Mouse (Mus musculus): ENCODE results near the gene Ppp1r3d.

Gene Ppp1r3d

DNA sequence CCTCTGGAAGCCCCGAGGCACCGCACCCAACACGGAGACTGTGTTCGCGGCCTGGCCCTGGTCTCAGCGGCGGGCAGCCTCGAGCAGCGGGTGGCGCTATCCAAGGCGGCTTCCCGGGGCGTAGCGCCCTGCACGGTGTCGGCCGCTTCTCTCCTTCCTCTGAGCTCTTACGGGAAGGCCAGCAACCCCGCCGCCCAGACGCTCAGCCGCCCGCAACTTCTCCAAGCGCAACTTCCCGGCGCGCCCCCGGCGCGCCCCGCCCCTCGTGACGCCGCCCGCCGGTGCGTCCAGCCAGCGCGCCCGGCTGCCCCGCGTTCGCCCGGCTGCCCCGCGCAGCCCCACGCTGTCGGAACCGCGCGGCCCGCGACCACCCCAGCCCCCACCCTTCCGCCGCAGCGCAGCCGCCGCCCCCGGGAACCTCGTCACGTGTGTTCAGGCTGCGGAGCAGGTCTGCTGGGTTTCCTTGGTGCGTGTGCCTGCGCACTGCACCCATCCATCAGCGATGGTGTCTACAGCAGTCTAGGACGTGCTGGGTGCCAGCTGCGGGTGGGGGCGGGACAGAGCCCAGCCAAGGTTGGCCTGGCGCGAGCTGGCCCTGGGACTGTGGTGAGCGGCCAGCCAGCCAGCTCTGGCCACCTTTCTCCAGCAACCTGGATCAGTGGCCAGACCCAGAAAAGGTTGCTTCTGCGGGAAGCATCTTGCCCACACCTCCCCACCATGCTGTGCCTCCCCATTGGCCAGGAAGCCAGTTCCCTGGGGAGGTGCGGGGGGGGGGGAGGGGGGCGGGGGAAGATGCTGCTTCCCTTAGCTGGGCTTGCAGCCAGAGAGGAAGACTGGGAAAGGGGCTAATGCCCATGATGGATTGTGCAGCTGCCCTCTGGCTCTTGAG, at the start of gene Ppp1r3d, which contains the start of gene Fam217b:
Ppp1r3d (minus strand) TSS at position 212 of the 889 bp plus-strand sequence.
Fam217b (plus strand) TSS at position 264 of the 889 bp plus-strand sequence.
- no peak for DNase-seq (ENCODE audit: low read depth)

DNA sequence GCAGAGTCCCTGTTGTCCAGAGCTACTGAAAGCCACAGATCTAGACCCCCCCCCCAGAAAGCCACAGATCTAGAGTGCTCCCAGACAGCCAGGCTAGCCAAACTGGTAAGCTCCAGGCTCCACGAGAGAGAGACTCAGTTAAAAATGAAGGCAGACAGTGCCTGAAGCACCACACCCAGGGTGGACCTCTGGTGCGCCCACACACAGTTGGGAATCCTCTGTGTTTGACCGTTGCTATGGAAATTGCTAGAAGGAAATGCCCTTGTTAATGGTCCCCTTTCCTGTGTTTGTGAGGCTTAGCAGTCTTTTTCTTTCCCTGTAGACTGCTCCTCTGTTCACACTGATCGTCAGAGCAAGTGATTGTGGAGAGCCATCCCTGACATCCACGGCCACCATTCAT, 46.1 kb upstream of the Ppp1r3d start:
- no peak for DNase-seq (ENCODE audit: low read depth)

DNA sequence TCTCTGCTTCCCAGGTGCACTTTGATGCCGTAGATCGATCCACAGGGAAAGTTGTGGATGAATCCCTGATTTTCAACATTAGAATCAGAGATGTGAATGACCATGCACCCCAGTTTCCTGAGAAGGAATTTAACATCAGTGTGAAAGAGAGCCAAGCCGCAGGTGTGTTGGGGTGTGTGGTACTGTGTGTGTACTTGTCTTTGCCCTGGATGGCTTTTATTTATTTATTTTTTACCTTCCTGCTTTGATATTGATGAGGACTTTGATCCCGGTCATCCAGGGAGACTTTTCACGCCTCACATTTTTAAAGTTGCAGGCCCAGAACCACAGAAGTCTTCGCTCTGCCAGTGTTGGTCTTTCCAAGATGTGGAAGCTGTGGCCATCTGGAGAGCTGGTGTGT, 43.1 kb upstream of the Ppp1r3d start:
- DNase-seq (ENCODE audit: low read depth) = no peak

DNA sequence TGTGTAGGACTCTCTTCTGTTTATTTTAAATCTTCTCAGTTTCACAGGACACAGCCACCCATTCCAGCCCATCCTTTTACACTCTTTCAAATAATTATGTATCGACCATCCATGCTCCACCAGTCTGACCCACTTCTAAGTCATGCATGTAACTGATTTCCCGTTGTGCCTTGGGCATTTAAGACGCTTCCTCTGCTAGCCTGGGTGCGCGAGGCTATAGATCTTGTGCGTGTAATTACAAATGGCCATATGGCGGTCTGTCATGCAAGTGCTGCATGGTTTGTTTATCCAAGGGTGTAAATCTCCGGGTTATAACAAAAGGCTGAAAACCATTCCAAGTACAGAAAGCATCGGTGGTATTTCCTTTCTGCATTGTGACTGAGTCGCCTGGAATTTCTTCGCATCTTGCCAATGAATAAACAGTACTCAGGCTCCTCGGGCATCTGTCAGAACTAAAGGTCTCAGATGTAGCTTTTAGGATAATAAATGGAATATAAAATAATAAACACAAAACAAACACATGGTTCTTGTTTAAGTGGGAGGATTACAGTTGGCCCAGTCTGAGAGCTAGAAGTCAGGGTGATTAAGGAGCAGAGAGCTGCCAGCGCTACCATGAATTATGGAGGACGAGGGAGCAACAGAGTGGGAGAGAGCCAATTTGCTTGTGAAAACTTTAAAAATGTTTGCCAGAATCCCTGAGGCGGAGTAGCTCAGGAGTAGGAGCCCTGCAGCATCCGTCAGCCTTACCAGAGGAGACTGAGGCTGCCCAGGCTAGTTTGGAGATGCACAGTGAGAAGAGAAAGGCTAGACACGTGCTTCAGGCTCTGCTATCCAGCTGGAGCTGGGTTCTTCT, 40.6 kb upstream of the Ppp1r3d start:
- DNase-seq (ENCODE audit: low read depth) = peak; percentile 46

DNA sequence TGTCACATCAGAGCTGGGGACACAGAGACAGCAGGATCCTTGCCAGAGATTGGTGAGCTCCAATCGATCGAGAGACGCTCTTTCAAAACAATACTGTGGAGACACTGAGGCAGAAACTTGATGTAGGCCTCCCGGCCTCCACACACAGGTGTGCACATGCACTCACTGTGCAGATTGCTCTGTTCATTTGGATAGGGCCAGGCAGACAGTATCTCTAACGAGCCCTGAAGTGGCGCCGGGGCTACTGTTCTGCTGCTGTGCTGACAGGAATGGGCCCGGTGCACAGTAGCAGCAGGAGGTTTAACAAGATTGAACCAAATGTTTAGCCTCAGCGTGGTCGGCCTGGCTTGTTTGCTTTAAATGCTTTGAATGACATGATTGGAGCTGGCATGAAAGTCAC, 36.7 kb upstream of the Ppp1r3d start:
- DNase-seq (ENCODE audit: low read depth) = no peak

DNA sequence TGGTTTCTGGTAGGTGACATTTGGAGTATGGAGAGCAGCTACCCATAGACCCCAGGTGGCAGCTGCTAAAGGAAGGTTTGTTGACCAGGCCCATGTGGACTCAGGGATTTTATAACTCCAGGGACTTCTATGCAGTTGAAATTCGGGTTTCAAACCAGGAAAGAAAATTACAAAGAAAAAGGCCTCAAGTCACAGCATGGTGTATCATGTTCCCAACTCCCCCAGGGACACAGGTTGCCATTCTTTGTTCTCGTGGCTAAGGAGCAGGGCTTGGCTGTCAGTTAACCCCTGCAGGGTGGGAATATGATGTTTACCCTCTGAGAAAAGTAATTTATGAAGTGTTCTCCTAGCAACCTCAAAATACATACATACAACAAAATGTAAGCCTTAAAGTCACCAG, 36.0 kb upstream of the Ppp1r3d start:
- no peak for DNase-seq (ENCODE audit: low read depth)

DNA sequence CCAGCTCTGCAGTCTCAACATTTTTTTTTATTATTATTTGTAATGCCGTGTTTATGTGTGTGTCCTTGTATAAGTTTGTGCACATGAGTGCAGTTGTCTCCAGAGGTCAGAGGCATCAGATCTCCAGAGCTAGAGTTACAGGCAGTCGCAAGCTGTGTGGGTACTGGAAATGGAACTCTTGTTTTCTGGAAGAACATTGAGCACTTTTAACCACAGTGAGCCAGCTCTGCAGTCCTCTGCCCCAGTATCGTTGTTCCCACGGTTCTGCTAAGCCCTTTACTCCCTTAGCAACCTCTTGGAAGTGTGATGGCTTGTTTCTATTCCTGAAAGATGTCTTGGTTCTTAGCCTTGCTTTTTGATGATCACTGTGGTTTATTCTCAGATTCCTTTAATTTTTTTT, 35.1 kb upstream of the Ppp1r3d start:
- no peak for DNase-seq (ENCODE audit: low read depth)

DNA sequence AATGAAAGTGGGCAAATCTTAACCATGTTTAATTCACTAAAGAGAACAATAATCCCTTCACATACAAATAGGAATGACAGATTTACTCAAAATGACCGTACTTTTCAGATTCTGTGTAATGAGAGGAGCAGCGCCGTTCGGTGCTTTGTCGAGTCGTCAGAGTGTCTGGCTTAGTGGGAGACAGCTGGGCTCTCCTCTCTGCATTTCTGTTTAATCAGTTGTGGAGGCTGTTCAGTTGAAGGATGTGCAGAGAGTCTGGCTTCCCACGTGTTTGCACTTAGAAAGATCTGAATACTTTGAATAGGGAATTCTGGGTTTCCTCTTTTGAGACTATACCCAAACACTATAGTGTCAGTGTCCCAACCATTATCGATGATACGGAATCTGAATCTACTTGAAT, 23.0 kb upstream of the Ppp1r3d start:
- no peak for DNase-seq (ENCODE audit: low read depth)

DNA sequence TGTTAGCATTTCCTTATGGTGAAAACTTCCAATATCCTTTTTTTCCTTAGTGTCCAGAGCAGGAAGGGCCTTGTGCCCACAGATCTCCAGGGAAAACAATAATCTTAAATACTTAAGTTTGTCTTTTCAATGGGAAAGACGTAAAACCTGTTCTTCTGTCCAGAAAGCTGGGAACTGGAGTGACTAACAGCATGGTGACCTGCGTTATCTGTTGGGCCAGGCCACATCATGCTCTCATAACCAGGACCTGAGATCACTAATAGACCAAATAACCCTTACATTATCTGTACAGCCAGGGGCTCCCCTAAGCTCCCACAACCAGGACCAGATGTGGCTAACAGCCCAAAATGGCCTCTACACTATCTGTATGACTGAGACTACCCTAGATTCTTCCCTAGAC, 19.6 kb upstream of the Ppp1r3d start:
- no peak for DNase-seq (ENCODE audit: low read depth)

DNA sequence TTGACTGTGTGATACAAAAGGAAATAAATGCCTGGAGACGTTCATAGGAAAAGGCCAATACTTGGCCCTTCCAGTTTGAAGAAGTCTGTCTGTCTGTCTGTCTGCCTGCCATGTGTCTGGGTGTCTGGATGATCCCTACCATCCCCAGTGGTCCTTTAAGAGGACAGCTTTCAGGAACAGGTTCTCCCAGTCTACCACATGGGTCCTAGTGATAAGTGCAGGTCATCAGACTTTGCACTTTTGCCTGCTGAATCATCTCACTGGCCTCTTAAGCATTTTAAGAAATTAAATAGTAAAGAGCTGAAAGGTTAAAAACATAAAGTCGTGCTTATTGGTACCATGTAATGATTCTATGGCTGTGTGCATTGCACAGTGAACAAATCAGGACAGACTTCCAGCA, 19.2 kb upstream of the Ppp1r3d start:
- no peak for DNase-seq (ENCODE audit: low read depth)

DNA sequence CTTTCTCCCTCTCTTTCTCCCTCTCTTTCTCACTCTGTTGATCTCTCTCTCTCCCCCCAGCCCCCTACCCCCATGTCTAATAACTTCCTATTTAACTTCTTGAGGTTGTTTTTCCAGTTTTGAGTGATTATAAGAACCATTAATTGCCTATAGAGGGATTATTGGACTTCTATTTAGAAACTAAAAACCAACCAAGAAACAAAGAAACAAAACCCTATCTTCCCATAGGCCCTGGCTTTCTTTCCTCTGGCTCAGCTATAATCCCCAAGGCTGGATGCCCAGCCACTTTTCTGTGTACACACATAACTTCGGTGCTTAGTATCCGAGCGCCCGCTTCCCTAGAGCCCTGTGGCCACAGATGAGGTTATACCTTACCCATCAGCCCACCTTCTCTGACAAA, 16.0 kb upstream of the Ppp1r3d start, which contains the start of gene Cdh26:
Cdh26 (plus strand) TSS at position 301 of the 400 bp plus-strand sequence.
- no peak for DNase-seq (ENCODE audit: low read depth)

DNA sequence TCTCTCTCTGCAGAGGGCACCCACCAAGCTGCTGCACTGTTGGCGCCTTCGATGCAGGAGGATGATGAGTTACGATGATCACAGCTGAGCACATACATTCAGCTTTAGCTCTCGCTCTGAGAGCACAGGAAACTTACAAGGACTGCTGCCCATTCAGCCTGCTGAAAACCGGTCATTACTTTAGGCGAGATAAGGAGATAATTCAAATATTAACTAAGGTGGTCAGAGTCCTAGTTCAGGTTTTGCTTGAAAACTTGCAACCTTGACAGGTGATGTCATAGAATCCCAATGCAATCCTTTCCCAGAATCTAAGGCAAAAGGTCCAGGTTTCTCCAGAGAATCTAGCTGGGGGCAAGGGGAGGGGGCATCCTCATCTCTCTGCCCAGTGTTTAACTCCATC, 15.2 kb upstream of the Ppp1r3d start:
- no peak for DNase-seq (ENCODE audit: low read depth)

DNA sequence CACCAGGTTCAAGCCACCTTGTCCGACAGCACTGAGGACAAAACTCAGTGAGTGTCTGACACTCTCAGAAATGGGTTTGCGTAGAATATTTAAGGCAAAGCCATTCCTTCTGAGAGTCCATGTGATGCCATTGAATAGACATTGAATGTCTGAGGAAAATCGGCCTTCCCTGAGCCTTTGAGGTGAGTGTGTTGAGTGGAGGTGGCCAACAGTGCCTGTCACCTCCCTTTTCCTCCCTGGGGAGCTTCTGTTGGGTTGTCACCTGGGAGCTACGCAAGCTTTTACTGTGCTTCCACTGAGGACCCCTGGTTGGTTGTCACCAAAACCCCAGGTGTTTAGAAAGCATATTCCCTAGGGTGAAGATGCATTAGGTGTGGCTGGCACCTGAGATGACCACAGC, 14.4 kb upstream of the Ppp1r3d start:
- no peak for DNase-seq (ENCODE audit: low read depth)

DNA sequence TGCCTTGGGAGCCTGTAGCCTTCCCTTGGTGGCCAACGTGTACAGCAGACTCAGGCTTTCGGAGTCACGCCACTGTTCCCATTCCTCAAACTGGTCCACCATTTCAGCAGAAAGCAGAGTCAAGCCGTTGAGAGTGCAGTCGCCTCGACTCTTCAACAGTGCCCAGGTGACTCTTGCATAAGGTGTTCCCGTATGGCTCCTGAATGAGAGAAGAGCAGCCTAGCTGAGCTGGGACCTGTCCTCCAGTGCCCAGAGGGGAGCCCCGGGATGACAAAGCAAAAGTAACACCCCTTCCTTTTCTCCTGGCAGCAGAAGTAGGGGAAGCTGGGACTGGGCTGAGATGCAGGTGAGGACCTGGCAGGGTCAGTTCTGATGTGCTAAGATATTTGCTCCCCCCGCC, 13.9 kb upstream of the Ppp1r3d start:
- no peak for DNase-seq (ENCODE audit: low read depth)

DNA sequence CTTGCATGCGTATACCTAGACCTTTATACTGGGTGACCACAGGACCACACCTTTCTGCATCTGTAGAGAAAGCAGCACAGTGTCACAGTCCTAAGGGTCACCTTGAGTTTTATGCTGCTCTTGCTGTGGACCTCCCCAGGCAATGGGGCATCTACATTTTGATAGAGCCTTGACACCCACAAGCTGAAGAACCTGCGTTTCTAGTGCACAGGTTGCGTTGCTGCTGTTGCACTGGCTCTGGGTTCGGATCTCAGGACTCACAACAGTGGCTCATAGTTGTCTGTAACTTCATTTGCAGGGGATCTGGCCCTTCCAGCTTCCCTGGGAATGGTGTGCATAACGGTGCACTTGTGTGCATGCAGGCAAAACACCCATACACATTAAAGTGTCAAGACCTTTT, 12.9 kb upstream of the Ppp1r3d start:
- DNase-seq (ENCODE audit: low read depth) = no peak

DNA sequence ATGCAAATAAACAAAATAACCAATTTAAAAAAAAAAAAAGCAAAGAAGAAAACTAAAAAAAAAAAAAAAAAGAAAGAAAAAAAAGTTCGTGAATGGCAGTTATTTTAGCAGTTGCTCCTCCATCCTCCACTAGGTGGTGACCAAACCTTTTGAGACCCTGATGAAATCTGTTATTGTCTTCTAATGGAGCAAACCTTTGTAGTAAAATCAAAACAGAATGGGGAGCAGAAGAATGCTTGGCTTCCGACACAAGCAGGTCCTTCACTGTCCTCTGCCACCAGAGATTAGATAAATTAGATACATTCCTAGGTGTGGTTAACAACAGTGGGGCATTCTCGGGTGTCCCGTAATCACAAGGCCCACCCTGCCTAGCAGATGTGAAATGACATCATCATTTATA, 12.0 kb upstream of the Ppp1r3d start:
- no peak for DNase-seq (ENCODE audit: low read depth)

DNA sequence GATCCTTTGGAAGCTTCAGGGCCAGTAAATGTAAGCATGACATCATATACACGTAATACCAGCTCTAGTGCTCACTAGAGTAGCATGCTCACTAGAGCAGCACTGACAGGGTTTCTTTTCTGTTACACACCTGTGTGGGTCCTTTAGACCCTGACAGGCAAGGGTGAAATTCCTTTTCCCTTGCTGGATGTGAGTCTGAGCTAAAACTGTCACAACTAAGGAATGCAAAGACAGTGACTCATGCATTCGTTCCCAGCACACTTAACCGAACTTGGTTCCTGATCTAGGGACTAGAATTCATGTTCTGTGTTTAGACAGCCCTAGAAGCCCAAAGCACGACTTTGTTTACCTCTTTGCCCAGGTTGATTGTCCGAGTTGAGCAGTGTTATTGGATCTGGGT, 9.0 kb upstream of the Ppp1r3d start:
- DNase-seq (ENCODE audit: low read depth) = no peak

DNA sequence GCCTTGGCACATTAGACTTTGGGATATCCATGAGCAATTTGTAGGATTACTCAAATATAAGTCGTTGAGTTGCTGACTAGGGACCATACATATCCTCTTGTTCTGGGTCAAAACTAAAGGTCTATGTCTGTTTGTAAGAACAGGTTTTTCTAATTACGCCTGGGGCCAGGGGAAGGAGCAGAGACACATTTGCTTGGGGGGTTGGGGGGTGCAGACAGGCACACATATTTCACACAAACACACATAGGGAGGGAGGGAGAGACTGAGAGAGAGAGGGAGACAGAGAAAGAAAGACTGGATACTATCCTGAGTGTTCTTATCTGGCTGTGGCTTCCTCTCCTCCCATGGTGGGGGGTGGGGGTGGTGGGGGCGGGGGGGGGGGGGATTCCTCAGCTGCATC, 7.9 kb upstream of the Ppp1r3d start:
- DNase-seq (ENCODE audit: low read depth) = no peak

DNA sequence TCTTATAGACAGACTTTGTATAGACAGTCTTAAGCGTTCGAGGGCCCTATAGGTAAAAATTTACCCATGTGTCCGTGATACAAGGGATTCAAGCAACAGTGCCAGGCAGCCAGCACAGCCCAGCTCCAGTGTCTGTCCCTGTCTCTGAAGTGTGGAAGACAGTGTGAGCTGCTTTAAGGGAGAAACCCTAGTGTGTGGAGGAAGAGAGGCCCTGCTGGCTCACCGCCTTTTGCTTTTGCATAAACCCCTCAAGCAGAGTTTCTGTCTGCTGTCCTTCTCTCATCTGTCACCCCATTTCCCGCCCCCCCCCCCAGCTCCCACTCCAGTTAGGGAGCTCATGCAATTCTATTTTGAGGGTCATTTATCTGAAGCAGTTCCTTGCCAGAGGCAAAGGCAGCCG, 7.3 kb upstream of the Ppp1r3d start:
- DNase-seq (ENCODE audit: low read depth) = no peak

DNA sequence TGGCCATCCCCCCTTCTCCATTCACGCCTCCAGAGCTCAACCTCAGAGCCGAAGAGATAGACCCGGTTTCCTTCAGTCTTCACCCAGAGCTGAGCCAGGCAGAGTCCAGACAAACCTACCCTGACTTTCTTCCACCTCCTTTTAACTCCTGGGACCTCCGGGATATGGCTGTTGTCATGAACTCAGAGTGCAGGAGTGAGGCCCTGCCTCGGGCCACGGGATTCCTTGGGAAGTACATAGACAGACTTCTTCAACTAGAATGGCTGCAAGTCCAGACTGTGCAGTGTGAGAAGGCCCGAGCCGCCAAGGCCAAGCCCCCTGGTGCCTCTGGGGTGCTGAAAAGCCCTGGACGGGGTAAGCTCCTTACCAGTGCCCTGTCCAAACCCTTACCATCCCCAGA, 6.3 kb upstream of the Ppp1r3d start:
- DNase-seq (ENCODE audit: low read depth) = no peak

DNA sequence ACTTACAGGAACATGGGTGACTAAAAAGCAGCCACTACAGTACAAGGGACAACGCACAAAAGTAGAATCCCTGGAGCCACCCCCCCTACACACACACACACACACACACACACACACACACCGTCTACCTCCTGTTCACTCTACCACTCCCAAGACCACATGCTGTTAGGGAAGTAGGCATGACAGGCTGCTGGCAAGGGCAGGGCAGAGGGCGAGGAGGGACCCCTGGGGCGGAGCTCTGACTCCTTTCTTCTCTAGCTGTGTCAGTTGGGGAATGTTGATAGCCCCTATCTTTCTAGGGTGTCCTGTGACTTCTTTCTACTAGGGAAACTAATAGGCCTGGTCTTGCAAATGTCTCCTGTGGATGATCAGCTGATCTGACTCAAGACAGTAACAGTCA, 2.7 kb upstream of the Ppp1r3d start:
- no peak for DNase-seq (ENCODE audit: low read depth)

DNA sequence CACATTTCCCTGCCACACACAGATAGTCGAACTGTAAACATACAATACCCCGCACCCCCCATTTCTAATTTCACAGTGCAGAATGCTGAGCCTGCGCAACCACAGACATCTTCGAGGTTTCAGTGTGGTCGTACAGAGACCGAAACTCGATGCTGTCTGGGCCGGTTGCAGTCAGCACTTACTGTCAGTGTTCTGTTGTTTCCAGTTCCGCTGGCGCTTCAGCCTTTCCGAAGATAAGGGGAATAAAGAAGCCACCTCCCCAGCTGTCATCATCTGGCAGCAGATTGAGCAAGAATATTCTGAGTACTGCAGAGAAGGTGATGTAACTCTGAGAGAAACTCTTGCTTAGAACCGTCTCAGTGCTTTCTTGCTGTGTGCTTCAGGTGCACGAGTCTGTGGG, 2.2 kb upstream of the Ppp1r3d start:
- no peak for DNase-seq (ENCODE audit: low read depth)

DNA sequence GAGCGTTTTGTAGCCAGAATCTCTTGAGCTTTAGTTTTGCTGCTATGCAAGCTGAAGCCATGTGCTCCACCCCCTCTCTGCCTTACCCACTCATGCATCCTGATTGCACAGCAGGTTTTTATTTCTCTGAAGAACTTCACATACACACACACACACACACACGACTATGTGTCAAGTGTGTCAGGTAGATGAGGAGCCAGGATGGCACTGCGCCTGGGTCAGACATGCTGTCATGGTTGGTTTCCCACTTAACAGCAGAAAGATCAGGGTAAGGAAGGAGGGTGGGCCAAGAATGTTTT, 827 bp upstream of the Ppp1r3d start:
- no peak for DNase-seq (ENCODE audit: low read depth)

Measured in fibroblast of lung, adult 2 months (primary cell).